Mouse (Mus musculus) thymus, adult 2 months (tissue): ENCODE results near the gene Fgfr3.

ENCODE experiments used
- CTCF ChIP-seq: fragments of 200-500 bp; IDR thresholded peaks from 2 replicates; pipeline ENCODE4 v1.5.1; 2012; ENCODE audit warnings: mild to moderate bottlenecking, control low read depth, low read length, moderate library complexity, borderline replicate concordance; ENCODE audit not compliant: control insufficient read depth, poor library complexity, insufficient read depth; ENCODE audit errors: extremely low read depth
- POLR2A ChIP-seq: fragments of 200-500 bp; IDR thresholded peaks from 2 replicates; pipeline ENCODE4 v1.6.1; 2012; ENCODE audit warnings: mild to moderate bottlenecking, low read length, control low read depth, moderate library complexity; ENCODE audit not compliant: control insufficient read depth, poor library complexity, insufficient read depth; ENCODE audit errors: extremely low read depth

- TF ChIP-seq POLR2A (no peak), CTCF (no peak)
Measured at GRCm38 (mm10) chr5:33694461-33694847, 27.0 kb upstream of the Fgfr3 start.
